Mouse (Mus musculus): ENCODE data around the gene Dab1. TPM values are rescaled to one million over a fixed set of nuclear protein-coding genes. Genes with fewer than 3 reads are reported as not detected.

Dab1 gene
- polyA plus RNA-seq, 1 experiment from 2014 or later, result 66.3 TPM

GRCm38 (mm10) chr4:104448199-104448598 lies 829.0 kb downstream of the Dab1 start:
- no peaks in the 10 kb centered on the region for H3K9me3 ChIP-seq
- H3K27me3 ChIP-seq, result no peaks in the 10 kb centered on the region
- H3K27ac ChIP-seq (replicated peaks), result no peak overlapping the region
- H3K4me2 ChIP-seq (replicated peaks), result no peak overlapping the region
- no peak for ATAC-seq (ENCODE audit: low FRiP score, low read depth)
- peaks cover 18% of the 10 kb centered on the region for H3K4me1 ChIP-seq
- H3K36me3 ChIP-seq, result no peaks in the 10 kb centered on the region
- no peak overlapping the region for H3K4me3 ChIP-seq
- no peak overlapping the region for H3K9ac ChIP-seq (replicated peaks)
- 92% methylated on average over 1 of the region's 1 CpGs for WGBS

DNA sequence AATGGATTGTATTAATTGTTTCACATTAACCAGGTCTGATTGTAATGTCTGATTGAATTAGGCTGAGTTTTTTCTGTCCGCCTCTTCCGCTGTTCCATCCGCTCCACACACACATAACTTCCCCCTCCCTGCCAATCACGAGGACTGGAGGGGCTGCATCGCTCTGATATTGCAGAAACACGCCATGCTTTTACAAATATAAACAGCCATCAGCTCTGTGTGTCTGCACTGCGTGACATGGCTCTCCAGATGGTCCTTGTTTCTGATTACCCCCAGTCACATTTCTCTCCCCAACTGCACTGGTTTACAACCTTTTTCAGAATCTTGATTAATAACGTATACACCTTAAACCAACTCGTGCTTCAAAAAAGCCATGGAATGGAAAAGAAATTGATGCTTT lies 831.5 kb downstream of the Dab1 start:
- no peaks in the 10 kb centered on the region for H3K36me3 ChIP-seq
- H3K4me2 ChIP-seq (replicated peaks), result no peak overlapping the region
- peaks cover 12% of the 10 kb centered on the region; the same call in 1 of the 2 replicates for H3K4me1 ChIP-seq
- ATAC-seq (ENCODE audit: low FRiP score, low read depth), result no peak
- H3K4me3 ChIP-seq, result no peak overlapping the region
- no peaks in the 10 kb centered on the region for H3K27me3 ChIP-seq
- 81% methylated on average over 9 of the region's 9 CpGs for WGBS
- no peak overlapping the region for H3K9ac ChIP-seq (replicated peaks)
- no peaks in the 10 kb centered on the region for H3K9me3 ChIP-seq
- no peak overlapping the region for H3K27ac ChIP-seq (replicated peaks)

- no peak overlapping the region for H3K9ac ChIP-seq (replicated peaks)
- no peak overlapping the region for H3K4me2 ChIP-seq (replicated peaks)
- H3K4me3 ChIP-seq, result no peak overlapping the region
- no peaks in the 10 kb centered on the region for H3K9me3 ChIP-seq
- peaks cover 15% of the 10 kb centered on the region; the same call in 1 of the 2 replicates for H3K4me1 ChIP-seq
- H3K27ac ChIP-seq (replicated peaks), result no peak overlapping the region
- H3K36me3 ChIP-seq, result no peaks in the 10 kb centered on the region
- 65% methylated on average over 7 of the region's 7 CpGs for WGBS
- ATAC-seq (ENCODE audit: low FRiP score, low read depth), result no peak
- no peaks in the 10 kb centered on the region for H3K27me3 ChIP-seq
These were observed 833.4 kb downstream of the Dab1 start for GRCm38 (mm10) chr4:104452587-104452986.

- Histone ChIP-seq H3K9ac (replicated peaks) (no peak overlapping the region), H3K4me1 (peaks cover 15% of the 10 kb centered on the region; the same call in 1 of the 2 replicates), H3K9me3 (no peaks in the 10 kb centered on the region), H3K27ac (replicated peaks) (no peak overlapping the region), H3K27me3 (no peaks in the 10 kb centered on the region), H3K36me3 (no peaks in the 10 kb centered on the region), H3K4me3 (no peak overlapping the region), H3K4me2 (replicated peaks) (no peak overlapping the region)
- WGBS, result 65% methylated on average over 9 of the region's 9 CpGs
- ATAC-seq (ENCODE audit: low FRiP score, low read depth), result no peak
These were observed 836.0 kb downstream of the Dab1 start for GRCm38 (mm10) chr4:104455151-104455550.

GRCm38 (mm10) chr4:104455760-104456159 lies 836.6 kb downstream of the Dab1 start:
- no peak for ATAC-seq (ENCODE audit: low FRiP score, low read depth)
- Histone ChIP-seq H3K27ac (replicated peaks) (no peak overlapping the region), H3K27me3 (no peaks in the 10 kb centered on the region), H3K9me3 (no peaks in the 10 kb centered on the region), H3K4me3 (no peak overlapping the region), H3K36me3 (no peaks in the 10 kb centered on the region), H3K4me1 (peaks cover 10% of the 10 kb centered on the region; the same call in 1 of the 2 replicates), H3K4me2 (replicated peaks) (no peak overlapping the region), H3K9ac (replicated peaks) (no peak overlapping the region)
- 82% methylated on average over 3 of the region's 3 CpGs for WGBS

GRCm38 (mm10) chr4:104456173-104456873 lies 837.2 kb downstream of the Dab1 start:
- H3K36me3 ChIP-seq, result no peaks in the 10 kb centered on the region
- H3K4me3 ChIP-seq, result no peak overlapping the region
- no peak overlapping the region for H3K27ac ChIP-seq (replicated peaks)
- no peaks in the 10 kb centered on the region for H3K27me3 ChIP-seq
- no peak for ATAC-seq (ENCODE audit: low FRiP score, low read depth)
- H3K4me2 ChIP-seq (replicated peaks), result no peak overlapping the region
- H3K9ac ChIP-seq (replicated peaks), result no peak overlapping the region
- WGBS, result 84% methylated on average over 7 of the region's 7 CpGs
- H3K4me1 ChIP-seq, result peaks cover 10% of the 10 kb centered on the region; the same call in 1 of the 2 replicates
- no peaks in the 10 kb centered on the region for H3K9me3 ChIP-seq

GRCm38 (mm10) chr4:104458726-104459125 lies 839.6 kb downstream of the Dab1 start:
- WGBS, result 81% methylated on average over 5 of the region's 5 CpGs
- H3K9ac ChIP-seq (replicated peaks), result no peak overlapping the region
- H3K36me3 ChIP-seq, result no peaks in the 10 kb centered on the region
- ATAC-seq (ENCODE audit: low FRiP score, low read depth), result no peak
- H3K27me3 ChIP-seq, result no peaks in the 10 kb centered on the region
- peaks cover 5% of the 10 kb centered on the region; the same call in 1 of the 2 replicates for H3K4me1 ChIP-seq
- no peak overlapping the region for H3K4me3 ChIP-seq
- no peaks in the 10 kb centered on the region for H3K9me3 ChIP-seq
- H3K27ac ChIP-seq (replicated peaks), result no peak overlapping the region
- no peak overlapping the region for H3K4me2 ChIP-seq (replicated peaks)

GRCm38 (mm10) chr4:104461106-104462011 lies 842.2 kb downstream of the Dab1 start:
- Histone ChIP-seq H3K36me3 (no peaks in the 10 kb centered on the region), H3K4me1 (peaks cover 17% of the 10 kb centered on the region), H3K9me3 (no peaks in the 10 kb centered on the region), H3K27ac (replicated peaks) (no peak overlapping the region), H3K4me2 (replicated peaks) (no peak overlapping the region), H3K27me3 (no peaks in the 10 kb centered on the region), H3K4me3 (no peak overlapping the region), H3K9ac (replicated peaks) (no peak overlapping the region)
- no peak for ATAC-seq (ENCODE audit: low FRiP score, low read depth)
- 89% methylated on average over 12 of the region's 12 CpGs for WGBS

DNA sequence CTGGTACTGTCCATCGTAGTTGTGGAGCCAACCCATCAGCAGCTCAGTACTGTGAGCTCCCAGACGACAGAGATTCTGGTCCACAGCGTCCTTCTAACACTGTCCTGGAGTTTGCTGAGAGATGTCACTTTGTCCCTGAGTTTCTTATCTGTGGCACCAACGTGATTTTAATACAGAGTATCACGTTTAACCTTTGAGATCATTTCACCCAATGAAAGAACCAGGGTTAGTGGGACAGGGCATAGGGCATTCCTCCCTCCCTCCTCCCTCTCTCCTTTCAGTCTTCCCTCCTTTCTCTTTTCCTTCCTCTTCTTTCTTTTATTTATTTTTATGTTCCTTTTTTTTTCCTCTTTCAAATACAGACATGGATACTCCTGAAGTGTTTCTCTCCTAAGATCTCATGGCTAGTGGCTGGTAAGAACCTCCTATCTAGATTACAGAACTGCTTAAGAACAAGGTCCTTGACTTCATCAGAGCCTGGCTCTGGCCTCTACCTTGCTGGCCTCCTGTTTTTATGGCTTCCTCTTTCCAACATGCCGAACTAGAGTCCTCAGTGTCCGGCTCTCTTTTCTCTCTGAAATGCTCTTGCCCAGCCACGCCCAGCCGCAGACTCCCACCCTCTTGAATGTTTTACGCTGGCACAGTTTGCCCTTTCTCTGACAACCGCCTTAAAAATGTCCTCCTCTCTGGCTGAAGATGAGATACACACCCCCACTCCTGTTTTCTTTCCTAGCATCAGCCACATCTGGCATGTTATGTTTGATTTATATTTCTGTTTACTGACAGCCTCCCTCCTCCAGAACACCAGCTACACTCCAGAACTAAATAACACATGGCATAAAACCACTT lies 844.0 kb downstream of the Dab1 start:
- no peak for ATAC-seq (ENCODE audit: low FRiP score, low read depth)
- H3K4me2 ChIP-seq (replicated peaks), result no peak overlapping the region
- peaks cover 17% of the 10 kb centered on the region for H3K4me1 ChIP-seq
- H3K9ac ChIP-seq (replicated peaks), result no peak overlapping the region
- no peak overlapping the region for H3K27ac ChIP-seq (replicated peaks)
- H3K4me3 ChIP-seq, result no peak overlapping the region
- no peaks in the 10 kb centered on the region for H3K36me3 ChIP-seq
- WGBS, result 85% methylated on average over 11 of the region's 11 CpGs
- no peaks in the 10 kb centered on the region for H3K9me3 ChIP-seq
- no peaks in the 10 kb centered on the region for H3K27me3 ChIP-seq

- Histone ChIP-seq H3K4me1 (peaks cover 17% of the 10 kb centered on the region), H3K27me3 (no peaks in the 10 kb centered on the region), H3K36me3 (no peaks in the 10 kb centered on the region), H3K9me3 (no peaks in the 10 kb centered on the region), H3K27ac (replicated peaks) (no peak overlapping the region), H3K9ac (replicated peaks) (no peak overlapping the region), H3K4me3 (no peak overlapping the region), H3K4me2 (replicated peaks) (no peak overlapping the region)
- no peak for ATAC-seq (ENCODE audit: low FRiP score, low read depth)
- WGBS, result 76% methylated on average over 7 of the region's 7 CpGs
These were observed 844.6 kb downstream of the Dab1 start for GRCm38 (mm10) chr4:104463781-104464170.

GRCm38 (mm10) chr4:104465594-104465993 lies 846.4 kb downstream of the Dab1 start:
- Histone ChIP-seq H3K9me3 (no peaks in the 10 kb centered on the region), H3K4me2 (replicated peaks) (no peak overlapping the region), H3K4me1 (peaks cover 17% of the 10 kb centered on the region), H3K27me3 (no peaks in the 10 kb centered on the region), H3K4me3 (no peak overlapping the region), H3K9ac (replicated peaks) (no peak overlapping the region), H3K36me3 (no peaks in the 10 kb centered on the region), H3K27ac (replicated peaks) (no peak overlapping the region)
- ATAC-seq (ENCODE audit: low FRiP score, low read depth), result 0 out of 2 replicates have a peak, but pooled peaks have one; percentile 38
- 86% methylated on average over 1 of the region's 1 CpGs for WGBS
